Mouse (Mus musculus): Measurements from ENCODE around the gene Spns2. TPM values are rescaled to one million over a fixed set of nuclear protein-coding genes. Genes with fewer than 3 reads are reported as not detected.

Gene Spns2
- polyA plus RNA-seq, 1 experiment from 2014 or later: 4.3 TPM

GRCm38 (mm10) chr11:72411093-72411921, 78.4 kb downstream of the Spns2 start, which contains the start of gene Smtnl2:
Gene Smtnl2, minus strand, starts transcription at chr11:72411713.
- Histone ChIP-seq H3K36me3 (ENCODE audit: control insufficient read depth, insufficient read depth, low read length) (no peaks in the 10 kb centered on the region), H3K4me1 (replicated peaks; ENCODE audit: control insufficient read depth, insufficient read depth, low read length) (peaks cover 15% of the 10 kb centered on the region), H3K27ac (ENCODE audit: low read depth) (peak within 1 kb of the TSS; percentile 64), H3K27me3 (replicated peaks; ENCODE audit: control insufficient read depth, insufficient read depth, low read length) (no peaks in the 10 kb centered on the region), H3K9me3 (ENCODE audit: control insufficient read depth, low read length) (no peaks in the 10 kb centered on the region), H3K9ac (ENCODE audit: low read length) (peak within 1 kb of the TSS; percentile 68), H3K4me3 (ENCODE audit: low read depth, low read length) (peak within 1 kb of the TSS; percentile 57), H3K4me2 (ENCODE audit: low read length) (peak within 1 kb of the TSS; percentile 77)
- peak; percentile 95 for ATAC-seq (replicated peaks; ENCODE audit: low FRiP score, low TSS enrichment, low read depth)
- under 1% methylated on average over 84 of the region's 86 CpGs for WGBS
- peak; percentile 91 for DNase-seq (ENCODE audit: low spot score)

DNA sequence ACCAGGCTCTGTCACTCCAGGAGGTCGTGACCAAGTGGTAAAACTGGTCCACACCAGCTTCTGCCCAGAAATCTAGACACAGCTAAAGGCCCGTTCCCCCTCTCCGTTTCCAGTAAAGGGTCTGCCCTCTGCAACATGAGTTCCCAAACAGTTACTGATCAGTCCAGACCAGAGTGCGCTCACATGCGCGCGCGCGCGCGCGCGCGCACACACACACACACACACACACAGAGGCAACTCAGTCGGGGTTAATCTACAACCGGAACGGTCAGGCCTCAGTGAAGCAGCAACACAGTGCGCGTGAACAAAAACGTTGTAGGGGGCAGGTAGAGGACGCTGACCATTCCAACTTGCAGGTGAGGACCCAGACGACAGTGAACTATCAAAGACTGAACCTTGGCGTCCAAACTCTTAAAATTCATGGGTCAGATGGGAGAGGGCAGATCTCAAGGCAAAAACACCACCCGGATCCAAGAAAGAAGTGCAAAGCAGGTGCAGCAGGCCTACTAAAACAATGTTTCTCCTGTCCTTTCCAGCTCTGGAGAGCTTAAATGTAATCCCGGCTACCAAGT, 79.1 kb downstream of the Spns2 start:
- DNase-seq (ENCODE audit: low spot score) (peak; percentile 75), ATAC-seq (replicated peaks; ENCODE audit: low FRiP score, low TSS enrichment, low read depth) (0 out of 2 replicates have a peak, but pooled peaks have one; percentile 16)
- H3K9me3 ChIP-seq (ENCODE audit: control insufficient read depth, low read length): no peaks in the 10 kb centered on the region
- no peaks in the 10 kb centered on the region for H3K36me3 ChIP-seq (ENCODE audit: control insufficient read depth, insufficient read depth, low read length)
- H3K9ac ChIP-seq (ENCODE audit: low read length): peak overlapping the region; percentile 68
- H3K4me3 ChIP-seq (ENCODE audit: low read depth, low read length): peak overlapping the region; percentile 57
- H3K4me2 ChIP-seq (ENCODE audit: low read length): peak overlapping the region; percentile 77
- H3K4me1 ChIP-seq (replicated peaks; ENCODE audit: control insufficient read depth, insufficient read depth, low read length): peaks cover 20% of the 10 kb centered on the region
- 2% methylated on average over 25 of the region's 25 CpGs for WGBS
- no peaks in the 10 kb centered on the region for H3K27me3 ChIP-seq (replicated peaks; ENCODE audit: control insufficient read depth, insufficient read depth, low read length)
- peak overlapping the region; percentile 64 for H3K27ac ChIP-seq (ENCODE audit: low read depth)

- Histone ChIP-seq H3K27ac (ENCODE audit: low read depth) (no peak overlapping the region), H3K4me1 (replicated peaks; ENCODE audit: control insufficient read depth, insufficient read depth, low read length) (peaks cover 21% of the 10 kb centered on the region), H3K9me3 (ENCODE audit: control insufficient read depth, low read length) (no peaks in the 10 kb centered on the region), H3K27me3 (replicated peaks; ENCODE audit: control insufficient read depth, insufficient read depth, low read length) (no peaks in the 10 kb centered on the region), H3K4me3 (ENCODE audit: low read depth, low read length) (peak overlapping the region; percentile 57), H3K36me3 (ENCODE audit: control insufficient read depth, insufficient read depth, low read length) (no peaks in the 10 kb centered on the region), H3K4me2 (ENCODE audit: low read length) (peak overlapping the region; percentile 77), H3K9ac (ENCODE audit: low read length) (0 out of 2 replicates have a peak overlapping the region, but pooled peaks have one; percentile 22)
- 63% methylated on average over 12 of the region's 12 CpGs for WGBS
- ATAC-seq (replicated peaks; ENCODE audit: low FRiP score, low TSS enrichment, low read depth) (no peak), DNase-seq (ENCODE audit: low spot score) (no peak)
Measured at GRCm38 (mm10) chr11:72409649-72410385, 79.9 kb downstream of the Spns2 start.

GRCm38 (mm10) chr11:72408451-72409170, 81.1 kb downstream of the Spns2 start:
- no peak for ATAC-seq (replicated peaks; ENCODE audit: low FRiP score, low TSS enrichment, low read depth)
- H3K27ac ChIP-seq (ENCODE audit: low read depth): no peak overlapping the region; the same call in 1 of the 2 replicates
- H3K9ac ChIP-seq (ENCODE audit: low read length): no peak overlapping the region
- peaks cover 21% of the 10 kb centered on the region for H3K4me1 ChIP-seq (replicated peaks; ENCODE audit: control insufficient read depth, insufficient read depth, low read length)
- no peaks in the 10 kb centered on the region for H3K36me3 ChIP-seq (ENCODE audit: control insufficient read depth, insufficient read depth, low read length)
- peak overlapping the region; percentile 77 for H3K4me2 ChIP-seq (ENCODE audit: low read length)
- H3K27me3 ChIP-seq (replicated peaks; ENCODE audit: control insufficient read depth, insufficient read depth, low read length): no peaks in the 10 kb centered on the region
- no peak for DNase-seq (ENCODE audit: low spot score)
- WGBS: 25% methylated on average over 9 of the region's 9 CpGs
- peak overlapping the region; percentile 57 for H3K4me3 ChIP-seq (ENCODE audit: low read depth, low read length)
- no peaks in the 10 kb centered on the region for H3K9me3 ChIP-seq (ENCODE audit: control insufficient read depth, low read length)

GRCm38 (mm10) chr11:72407574-72407973, 82.1 kb downstream of the Spns2 start:
- Histone ChIP-seq H3K4me1 (replicated peaks; ENCODE audit: control insufficient read depth, insufficient read depth, low read length) (peaks cover 18% of the 10 kb centered on the region), H3K27me3 (replicated peaks; ENCODE audit: control insufficient read depth, insufficient read depth, low read length) (no peaks in the 10 kb centered on the region), H3K27ac (ENCODE audit: low read depth) (peak overlapping the region; percentile 48; the same call in 1 of the 2 replicates), H3K9me3 (ENCODE audit: control insufficient read depth, low read length) (no peaks in the 10 kb centered on the region), H3K9ac (ENCODE audit: low read length) (no peak overlapping the region), H3K4me3 (ENCODE audit: low read depth, low read length) (no peak overlapping the region), H3K36me3 (ENCODE audit: control insufficient read depth, insufficient read depth, low read length) (no peaks in the 10 kb centered on the region), H3K4me2 (ENCODE audit: low read length) (peak overlapping the region; percentile 77)
- ATAC-seq (replicated peaks; ENCODE audit: low FRiP score, low TSS enrichment, low read depth): no peak
- 13% methylated on average over 7 of the region's 7 CpGs for WGBS
- DNase-seq (ENCODE audit: low spot score): no peak

GRCm38 (mm10) chr11:72407081-72407480, 82.6 kb downstream of the Spns2 start:
- Histone ChIP-seq H3K27me3 (replicated peaks; ENCODE audit: control insufficient read depth, insufficient read depth, low read length) (no peaks in the 10 kb centered on the region), H3K4me3 (ENCODE audit: low read depth, low read length) (no peak overlapping the region), H3K4me1 (replicated peaks; ENCODE audit: control insufficient read depth, insufficient read depth, low read length) (peaks cover 18% of the 10 kb centered on the region), H3K36me3 (ENCODE audit: control insufficient read depth, insufficient read depth, low read length) (no peaks in the 10 kb centered on the region), H3K4me2 (ENCODE audit: low read length) (peak overlapping the region; percentile 77), H3K9ac (ENCODE audit: low read length) (no peak overlapping the region), H3K9me3 (ENCODE audit: control insufficient read depth, low read length) (no peaks in the 10 kb centered on the region), H3K27ac (ENCODE audit: low read depth) (peak overlapping the region; percentile 48; the same call in 1 of the 2 replicates)
- DNase-seq (ENCODE audit: low spot score) (no peak), ATAC-seq (replicated peaks; ENCODE audit: low FRiP score, low TSS enrichment, low read depth) (no peak)
- WGBS: 30% methylated on average over 3 of the region's 3 CpGs

DNA sequence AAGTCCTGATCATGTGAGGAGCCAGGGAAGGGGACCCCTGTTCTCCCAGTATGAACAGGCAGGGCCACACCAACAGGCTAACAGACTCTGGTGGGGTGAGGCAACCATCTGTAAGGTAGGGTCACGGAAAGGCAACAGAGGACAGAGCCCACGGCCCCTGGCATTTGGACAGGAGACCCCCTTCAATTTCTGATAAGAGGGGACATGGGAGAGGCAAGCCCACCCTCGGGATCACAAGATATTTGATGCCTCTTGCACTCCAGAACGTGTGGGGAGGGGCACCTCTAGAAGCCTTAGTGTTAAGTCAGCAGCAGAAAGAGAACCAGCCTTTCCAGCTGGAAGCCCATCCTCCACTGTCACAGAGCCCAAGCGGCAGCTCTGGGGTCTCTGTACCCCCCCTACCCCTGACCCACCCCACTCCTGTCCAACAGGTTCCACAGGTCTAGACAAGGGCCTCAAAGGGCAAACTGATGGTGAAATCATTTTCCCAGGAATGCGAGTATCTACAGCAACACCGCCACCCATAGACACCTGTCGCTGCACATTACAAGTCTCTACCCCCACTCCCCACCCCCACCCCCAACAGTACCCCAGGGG, 83.5 kb downstream of the Spns2 start:
- Histone ChIP-seq H3K27ac (ENCODE audit: low read depth) (0 out of 2 replicates have a peak overlapping the region, but pooled peaks have one; percentile 48), H3K9ac (ENCODE audit: low read length) (no peak overlapping the region)
- no peak for DNase-seq (ENCODE audit: low spot score)

More for the DNA sequence above, 83.5 kb downstream of the Spns2 start:
- ATAC-seq (replicated peaks; ENCODE audit: low FRiP score, low TSS enrichment, low read depth): peak; percentile 64
- WGBS: 51% methylated on average over 8 of the region's 8 CpGs
- Histone ChIP-seq H3K4me1 (replicated peaks; ENCODE audit: control insufficient read depth, insufficient read depth, low read length) (peaks cover 18% of the 10 kb centered on the region), H3K9me3 (ENCODE audit: control insufficient read depth, low read length) (no peaks in the 10 kb centered on the region), H3K4me2 (ENCODE audit: low read length) (peak overlapping the region; percentile 77; the same call in 1 of the 2 replicates), H3K27me3 (replicated peaks; ENCODE audit: control insufficient read depth, insufficient read depth, low read length) (no peaks in the 10 kb centered on the region), H3K36me3 (ENCODE audit: control insufficient read depth, insufficient read depth, low read length) (no peaks in the 10 kb centered on the region), H3K4me3 (ENCODE audit: low read depth, low read length) (no peak overlapping the region)
